Mouse (Mus musculus) brown adipose tissue, adult 24 weeks (tissue): ENCODE results near the gene Snrnp25. TPM values are rescaled to one million over a fixed set of nuclear protein-coding genes. Genes with fewer than 3 reads are reported as not detected.
"Not testable (repeated sequence)": the region's sequence is repeated elsewhere in the genome, so short reads cannot be mapped to it uniquely, and the experiment has no call there.

Experiments used
- H3K27ac ChIP-seq: fragments of 200-500 bp; replicated peaks from 2 replicates; pipeline ENCODE4 v1.5.1; 2012; ENCODE audit warnings: low read depth, mild to moderate bottlenecking, low read length
- H3K4me1 ChIP-seq: fragments of 200-500 bp; 2 replicates; pipeline ENCODE4 v1.6.1; 2012; ENCODE audit warnings: low read length, mixed read lengths; ENCODE audit not compliant: control insufficient read depth, insufficient read depth, insufficient read length
- H3K4me3 ChIP-seq: fragments of 200-500 bp; 2 replicates; pipeline ENCODE4 v1.5.1; 2012; ENCODE audit warnings: low read depth, mild to moderate bottlenecking, low read length, moderate library complexity; ENCODE audit not compliant: insufficient read depth
- polyA plus RNA-seq: library from polyadenylated mRNA; stranded (reverse); fragments of >200 nt; gene quantifications from 2 replicates; pipeline ENCODE4 v1.2.4, GENCODE M21; 2012; ENCODE audit not compliant: missing spikeins, insufficient read depth, insufficient read length

Gene Snrnp25
- polyA plus RNA-seq, 1 experiment: 22.6 TPM

GRCm38 (mm10) chr11:32187256-32187655 lies 18.0 kb upstream of the Snrnp25 start:
- no peak overlapping the region for H3K4me3 ChIP-seq
- H3K27ac ChIP-seq: no peak overlapping the region
- H3K4me1 ChIP-seq: no peaks in the 10 kb centered on the region

GRCm38 (mm10) chr11:32188881-32189280 lies 16.3 kb upstream of the Snrnp25 start:
- Histone ChIP-seq H3K4me3 (no peak overlapping the region), H3K27ac (no peak overlapping the region), H3K4me1 (no peaks in the 10 kb centered on the region)

GRCm38 (mm10) chr11:32189434-32189833 lies 15.8 kb upstream of the Snrnp25 start:
- Histone ChIP-seq H3K27ac (no peak overlapping the region), H3K4me1 (no peaks in the 10 kb centered on the region), H3K4me3 (no peak overlapping the region)

- Histone ChIP-seq H3K27ac (no peak overlapping the region), H3K4me1 (no peaks in the 10 kb centered on the region), H3K4me3 (no peak overlapping the region)
These were observed 15.1 kb upstream of the Snrnp25 start for GRCm38 (mm10) chr11:32190119-32190518.

GRCm38 (mm10) chr11:32190603-32191110 lies 14.6 kb upstream of the Snrnp25 start:
- no peaks in the 10 kb centered on the region for H3K4me1 ChIP-seq
- no peak overlapping the region for H3K4me3 ChIP-seq
- no peak overlapping the region for H3K27ac ChIP-seq

GRCm38 (mm10) chr11:32193156-32193555 lies 12.1 kb upstream of the Snrnp25 start:
- H3K4me1 ChIP-seq: no peaks in the 10 kb centered on the region

GRCm38 (mm10) chr11:32194086-32194485 lies 11.1 kb upstream of the Snrnp25 start:
- H3K4me1 ChIP-seq: no peaks in the 10 kb centered on the region
- no peak overlapping the region for H3K4me3 ChIP-seq
- no peak overlapping the region for H3K27ac ChIP-seq

More at GRCm38 (mm10) chr11:32193156-32193555, 12.1 kb upstream of the Snrnp25 start:
- H3K4me3 ChIP-seq: no peak overlapping the region
- no peak overlapping the region for H3K27ac ChIP-seq

GRCm38 (mm10) chr11:32194626-32195025 lies 10.6 kb upstream of the Snrnp25 start:
- H3K27ac ChIP-seq: no peak overlapping the region
- H3K4me3 ChIP-seq: no peak overlapping the region
- no peaks in the 10 kb centered on the region for H3K4me1 ChIP-seq

GRCm38 (mm10) chr11:32195867-32196540 lies 9.2 kb upstream of the Snrnp25 start:
- Histone ChIP-seq H3K4me3 (no peak overlapping the region), H3K4me1 (no peaks in the 10 kb centered on the region), H3K27ac (no peak overlapping the region)

GRCm38 (mm10) chr11:32196727-32197126 lies 8.5 kb upstream of the Snrnp25 start:
- Histone ChIP-seq H3K4me3 (no peak overlapping the region), H3K4me1 (no peaks in the 10 kb centered on the region), H3K27ac (no peak overlapping the region)

- no peak overlapping the region for H3K4me3 ChIP-seq
- no peaks in the 10 kb centered on the region for H3K4me1 ChIP-seq
- no peak overlapping the region for H3K27ac ChIP-seq
These were observed 7.4 kb upstream of the Snrnp25 start for GRCm38 (mm10) chr11:32197766-32198165.

- no peaks in the 10 kb centered on the region for H3K4me1 ChIP-seq
- H3K4me3 ChIP-seq: no peak overlapping the region
- no peak overlapping the region for H3K27ac ChIP-seq
These were observed 6.8 kb upstream of the Snrnp25 start for GRCm38 (mm10) chr11:32198256-32198955.

- H3K27ac ChIP-seq: no peak overlapping the region
These were observed 6.0 kb upstream of the Snrnp25 start for GRCm38 (mm10) chr11:32199230-32199629.

GRCm38 (mm10) chr11:32200075-32200601 lies 5.1 kb upstream of the Snrnp25 start, which contains the start of gene Il9r:
Gene Il9r, minus strand, starts transcription at chr11:32200279.
- Histone ChIP-seq H3K27ac (no peak within 1 kb of the TSS), H3K4me3 (no peak within 1 kb of the TSS), H3K4me1 (no peaks in the 10 kb centered on the region)

More at GRCm38 (mm10) chr11:32199230-32199629, 6.0 kb upstream of the Snrnp25 start:
- H3K4me1 ChIP-seq: no peaks in the 10 kb centered on the region
- no peak overlapping the region for H3K4me3 ChIP-seq

- H3K4me3 ChIP-seq, H3K4me1 ChIP-seq, H3K27ac ChIP-seq: not testable (repeated sequence)
These were observed 4.2 kb upstream of the Snrnp25 start for GRCm38 (mm10) chr11:32200992-32201391.
